Mouse (Mus musculus) heart, postnatal 0 days (tissue): ENCODE data around the gene Tm4sf19.

Experiments
- CTCF ChIP-seq: IDR thresholded peaks from 2 replicates; pipeline ENCODE4 v1.5.1; 2016; ENCODE audit warnings: antibody characterized with exemption, control low read depth, low read depth
- EP300 ChIP-seq: IDR thresholded peaks from 2 replicates; pipeline ENCODE4 v1.6.1; 2016; ENCODE audit warnings: antibody characterized with exemption, low read depth

- TF ChIP-seq CTCF, result no peak
- no peak for TF ChIP-seq EP300
Observed at GRCm38 (mm10) chr16:32417457-32417856, 17.2 kb downstream of the Tm4sf19 start.
